Mouse (Mus musculus): Measurements from ENCODE around the gene Iqgap3. TPM values are rescaled to one million over a fixed set of nuclear protein-coding genes. Genes with fewer than 3 reads are reported as not detected.

Iqgap3 gene
- polyA plus RNA-seq, 1 experiment from 2014 or later = 6.8 TPM

DNA sequence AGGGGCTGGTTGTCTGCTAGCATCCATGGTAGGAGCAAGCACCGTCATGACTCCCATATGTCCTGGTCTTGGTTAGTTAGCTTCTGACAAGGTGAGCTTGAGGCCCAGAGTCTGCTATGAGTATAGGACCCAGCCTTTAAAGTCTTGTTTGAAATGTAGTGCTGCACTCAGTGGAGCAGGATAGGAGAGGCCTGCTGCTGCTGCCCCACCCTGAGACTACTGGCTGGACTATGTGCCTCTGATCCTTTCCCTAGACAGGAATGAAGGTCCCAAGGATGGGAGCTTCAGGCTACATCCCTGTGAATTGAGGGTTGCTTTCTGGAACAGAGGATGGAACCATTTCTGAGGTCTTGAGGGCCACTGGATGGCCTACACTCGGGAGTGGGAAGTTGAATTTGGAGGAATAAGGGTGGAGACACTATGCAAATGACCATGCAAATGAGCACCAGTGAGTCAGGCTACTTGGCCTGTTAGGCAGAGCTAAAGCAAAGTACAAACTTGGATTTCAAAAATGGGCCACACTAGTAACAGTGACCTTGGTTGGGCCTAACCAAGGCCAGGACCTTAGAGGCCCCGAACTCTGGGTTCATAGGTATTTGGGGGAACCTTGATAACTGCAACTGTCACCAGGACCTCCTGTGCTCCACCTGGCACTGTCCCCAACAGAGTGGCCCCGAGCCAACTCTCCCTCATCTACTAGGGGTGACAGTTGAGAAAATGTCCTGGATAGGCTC lies 67.2 kb downstream of the Iqgap3 start:
- peak overlapping the region; percentile 32 for H3K27ac ChIP-seq
- H3K36me3 ChIP-seq (ENCODE audit: insufficient read depth, low read length) = no peaks in the 10 kb centered on the region
- WGBS = 48% methylated on average over 4 of the region's 4 CpGs
- ATAC-seq (replicated peaks; ENCODE audit: low FRiP score, low read depth) (no peak), DNase-seq (ENCODE audit: low spot score) (no peak)
- no peaks in the 10 kb centered on the region for H3K27me3 ChIP-seq (ENCODE audit: insufficient read depth, low read length)
- H3K4me1 ChIP-seq (replicated peaks; ENCODE audit: insufficient read depth, low read length) = peaks cover 57% of the 10 kb centered on the region
- H3K9ac ChIP-seq (ENCODE audit: low read depth, low read length) = no peak overlapping the region
- peak overlapping the region; percentile 40 for H3K4me2 ChIP-seq (ENCODE audit: low read length)
- no peaks in the 10 kb centered on the region for H3K9me3 ChIP-seq (replicated peaks; ENCODE audit: low read length)
- no peak overlapping the region for H3K4me3 ChIP-seq (replicated peaks; ENCODE audit: low read depth, low read length)
- TF ChIP-seq CTCF (IDR thresholded peaks at IDR 0.05; ENCODE audit: low read depth) = no peak

DNA sequence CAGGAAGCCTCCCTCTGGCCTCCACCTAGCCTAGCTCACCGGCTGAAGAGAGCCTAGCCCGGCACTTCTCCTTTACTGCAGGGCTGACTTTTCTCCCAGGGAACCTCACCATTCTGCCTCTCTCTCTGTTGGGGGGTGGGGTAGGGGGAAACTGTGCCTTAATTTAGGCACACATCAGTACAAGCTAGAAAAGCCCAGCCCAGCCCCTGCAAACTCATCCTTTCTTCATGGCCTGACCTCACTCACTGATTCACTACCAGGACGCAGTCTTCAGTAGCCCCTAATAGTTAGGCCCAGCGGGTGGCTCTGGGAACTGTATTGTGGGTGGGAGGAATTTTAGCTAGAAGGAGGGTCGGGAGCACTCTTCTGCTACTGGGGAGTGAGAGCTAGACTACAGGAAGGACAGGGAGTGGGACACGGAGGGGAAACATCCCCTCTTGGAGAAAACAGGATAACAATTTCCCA lies 67.8 kb downstream of the Iqgap3 start:
- peaks cover 51% of the 10 kb centered on the region for H3K4me1 ChIP-seq (replicated peaks; ENCODE audit: insufficient read depth, low read length)
- no peaks in the 10 kb centered on the region for H3K36me3 ChIP-seq (ENCODE audit: insufficient read depth, low read length)
- no peak for TF ChIP-seq CTCF (IDR thresholded peaks at IDR 0.05; ENCODE audit: low read depth)
- no peak for ATAC-seq (replicated peaks; ENCODE audit: low FRiP score, low read depth)
- peak overlapping the region; percentile 40 for H3K4me2 ChIP-seq (ENCODE audit: low read length)
- no peaks in the 10 kb centered on the region for H3K27me3 ChIP-seq (ENCODE audit: insufficient read depth, low read length)
- peak overlapping the region; percentile 44; the same call in 1 of the 2 replicates for H3K9ac ChIP-seq (ENCODE audit: low read depth, low read length)
- WGBS = 15% methylated on average over 6 of the region's 6 CpGs
- DNase-seq (ENCODE audit: low spot score) = no peak
- H3K27ac ChIP-seq = peak overlapping the region; percentile 32
- H3K4me3 ChIP-seq (replicated peaks; ENCODE audit: low read depth, low read length) = no peak overlapping the region
- no peaks in the 10 kb centered on the region for H3K9me3 ChIP-seq (replicated peaks; ENCODE audit: low read length)

- H3K9ac ChIP-seq (ENCODE audit: low read depth, low read length) = peak overlapping the region; percentile 44; the same call in 1 of the 2 replicates
- no peaks in the 10 kb centered on the region for H3K27me3 ChIP-seq (ENCODE audit: insufficient read depth, low read length)
- H3K4me3 ChIP-seq (replicated peaks; ENCODE audit: low read depth, low read length) = no peak overlapping the region
- peak overlapping the region; percentile 47 for H3K27ac ChIP-seq
- peak; percentile 43 for TF ChIP-seq CTCF (IDR thresholded peaks at IDR 0.05; ENCODE audit: low read depth)
- H3K9me3 ChIP-seq (replicated peaks; ENCODE audit: low read length) = no peaks in the 10 kb centered on the region
- 0 out of 2 replicates have a peak, but pooled peaks have one; percentile 33 for ATAC-seq (replicated peaks; ENCODE audit: low FRiP score, low read depth)
- no peaks in the 10 kb centered on the region for H3K36me3 ChIP-seq (ENCODE audit: insufficient read depth, low read length)
- peak overlapping the region; percentile 40 for H3K4me2 ChIP-seq (ENCODE audit: low read length)
- H3K4me1 ChIP-seq (replicated peaks; ENCODE audit: insufficient read depth, low read length) = peaks cover 43% of the 10 kb centered on the region
- DNase-seq (ENCODE audit: low spot score) = peak; percentile 51
- 17% methylated on average over 13 of the region's 14 CpGs for WGBS
Measured at GRCm38 (mm10) chr3:88150061-88150998, 68.6 kb downstream of the Iqgap3 start.

GRCm38 (mm10) chr3:88150999-88151364 lies 69.2 kb downstream of the Iqgap3 start:
- Histone ChIP-seq H3K27ac (peak overlapping the region; percentile 47; the same call in 1 of the 2 replicates), H3K4me1 (replicated peaks; ENCODE audit: insufficient read depth, low read length) (peaks cover 37% of the 10 kb centered on the region), H3K4me2 (ENCODE audit: low read length) (no peak overlapping the region), H3K27me3 (ENCODE audit: insufficient read depth, low read length) (no peaks in the 10 kb centered on the region), H3K9ac (ENCODE audit: low read depth, low read length) (no peak overlapping the region; the same call in 1 of the 2 replicates), H3K36me3 (ENCODE audit: insufficient read depth, low read length) (peaks cover 2% of the 10 kb centered on the region; the same call in 1 of the 2 replicates), H3K9me3 (replicated peaks; ENCODE audit: low read length) (no peaks in the 10 kb centered on the region), H3K4me3 (replicated peaks; ENCODE audit: low read depth, low read length) (no peak overlapping the region)
- no peak for TF ChIP-seq CTCF (IDR thresholded peaks at IDR 0.05; ENCODE audit: low read depth)
- no peak for ATAC-seq (replicated peaks; ENCODE audit: low FRiP score, low read depth)
- DNase-seq (ENCODE audit: low spot score) = no peak
- WGBS = 74% methylated on average over 3 of the region's 3 CpGs

DNA sequence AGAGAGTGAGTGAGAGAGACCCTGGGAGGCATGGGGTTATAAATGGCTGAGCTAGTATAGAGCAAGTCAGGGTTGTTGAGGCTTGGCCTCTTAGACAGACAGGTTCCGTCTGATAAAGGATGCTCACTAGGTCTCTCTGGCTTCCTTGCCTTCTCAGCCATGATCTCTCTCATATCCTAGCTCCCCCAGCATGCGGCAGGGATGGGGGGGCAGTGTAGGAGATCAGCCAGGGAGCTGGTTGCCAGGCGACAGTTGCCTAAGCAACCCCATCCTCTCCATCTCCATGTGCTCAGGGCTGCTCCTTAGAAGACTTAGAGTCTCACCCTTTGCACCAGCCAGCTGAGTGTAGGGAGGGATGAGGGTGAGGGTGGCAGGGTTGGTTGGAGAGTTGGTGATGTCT lies 70.3 kb downstream of the Iqgap3 start:
- ATAC-seq (replicated peaks; ENCODE audit: low FRiP score, low read depth) (no peak), DNase-seq (ENCODE audit: low spot score) (no peak)
- H3K9ac ChIP-seq (ENCODE audit: low read depth, low read length) = no peak overlapping the region
- no peak overlapping the region for H3K27ac ChIP-seq
- no peak overlapping the region for H3K4me2 ChIP-seq (ENCODE audit: low read length)
- WGBS = 78% methylated on average over 3 of the region's 3 CpGs
- H3K9me3 ChIP-seq (replicated peaks; ENCODE audit: low read length) = no peaks in the 10 kb centered on the region
- no peak for TF ChIP-seq CTCF (IDR thresholded peaks at IDR 0.05; ENCODE audit: low read depth)
- H3K27me3 ChIP-seq (ENCODE audit: insufficient read depth, low read length) = no peaks in the 10 kb centered on the region
- peaks cover 12% of the 10 kb centered on the region for H3K36me3 ChIP-seq (ENCODE audit: insufficient read depth, low read length)
- no peak overlapping the region for H3K4me3 ChIP-seq (replicated peaks; ENCODE audit: low read depth, low read length)
- peaks cover 26% of the 10 kb centered on the region for H3K4me1 ChIP-seq (replicated peaks; ENCODE audit: insufficient read depth, low read length)

Data from kidney, postnatal 0 days (tissue).